Mouse (Mus musculus) hindbrain, embryonic 12.5 days (tissue): ENCODE data around the gene Mrln. TPM values are rescaled to one million over a fixed set of nuclear protein-coding genes. Genes with fewer than 3 reads are reported as not detected.
A peak's percentile ranks its signal among the peaks of the same experiment; 100 is the strongest.

ENCODE experiments used
- ATAC-seq: fragments of 200-750 bp; cut with Nextera tagmentation; 2 replicates; pipeline ENCODE4 v1.8.0; 2017; ENCODE audit warnings: moderate TSS enrichment; ENCODE audit not compliant: low FRiP score
- H3K27ac ChIP-seq: fragments of 300-500 bp; sonication (generic); 2 replicates; pipeline ENCODE4 v1.5.1; 2016; ENCODE audit warnings: mild to moderate bottlenecking
- H3K27me3 ChIP-seq: fragments of 300-500 bp; sonication (generic); 2 replicates; pipeline ENCODE4 v1.6.1; 2016; ENCODE audit warnings: mild to moderate bottlenecking
- H3K36me3 ChIP-seq: fragments of 300-500 bp; sonication (generic); 2 replicates; pipeline ENCODE4 v1.6.1; 2016; ENCODE audit warnings: mild to moderate bottlenecking
- H3K4me1 ChIP-seq: fragments of 300-500 bp; sonication (generic); 2 replicates; pipeline ENCODE4 v1.6.1; 2016
- H3K4me2 ChIP-seq: fragments of 300-500 bp; sonication (generic); replicated peaks from 2 replicates; pipeline ENCODE4 v1.6.1; 2016; ENCODE audit warnings: mild to moderate bottlenecking
- H3K4me3 ChIP-seq: fragments of 300-500 bp; sonication (generic); 2 replicates; pipeline ENCODE4 v1.5.1; 2016; ENCODE audit warnings: mild to moderate bottlenecking
- H3K9ac ChIP-seq: fragments of 300-500 bp; sonication (generic); 2 replicates; pipeline ENCODE4 v1.6.1; 2016; ENCODE audit warnings: mild to moderate bottlenecking, moderate library complexity
- H3K9me3 ChIP-seq: fragments of 300-500 bp; sonication (generic); replicated peaks from 2 replicates; pipeline ENCODE4 v1.6.1; 2016; ENCODE audit warnings: mild to moderate bottlenecking
- WGBS: fragments of 180-500 bp; shearing (Covaris S2); methylation state at CpG from one replicate; pipeline ENCODE4 v1.1.7; 2016; 5-methylcytosine and 5-hydroxymethylcytosine counted together
- polyA plus RNA-seq: library from polyadenylated mRNA; unstranded; fragments of >200 nt; fragmentation: Nextera tagmentation; extraction: Ambion mirVana; gene quantifications from 2 replicates; pipeline ENCODE4 v1.2.1, GENCODE M21; 2016

Gene Mrln
- 3.8 and 7.2 TPM in 2 replicates for polyA plus RNA-seq

GRCm38 (mm10) chr10:70204505-70205399 lies at the start of gene Mrln:
Mrln (plus strand) TSS chr10:70204664.
- no peak within 1 kb of the TSS for H3K4me3 ChIP-seq
- no peaks in the 10 kb centered on the region for H3K36me3 ChIP-seq
- H3K27ac ChIP-seq: no peak within 1 kb of the TSS
- 62% methylated on average over 17 of the region's 17 CpGs for WGBS
- no peaks in the 10 kb centered on the region; the same call in 1 of the 2 replicates for H3K4me1 ChIP-seq
- no peak within 1 kb of the TSS for H3K9ac ChIP-seq
- no peak within 1 kb of the TSS for H3K4me2 ChIP-seq
- H3K27me3 ChIP-seq: no peaks in the 10 kb centered on the region
- no peaks in the 10 kb centered on the region for H3K9me3 ChIP-seq
- no peak for ATAC-seq

GRCm38 (mm10) chr10:70156431-70157165 lies 47.9 kb upstream of the Mrln start:
- peaks cover 21% of the 10 kb centered on the region for H3K4me1 ChIP-seq
- H3K27me3 ChIP-seq: no peaks in the 10 kb centered on the region
- H3K27ac ChIP-seq: no peak overlapping the region
- no peak overlapping the region for H3K4me2 ChIP-seq
- peaks cover 28% of the 10 kb centered on the region for H3K36me3 ChIP-seq
- no peak for ATAC-seq
- no peak overlapping the region for H3K9ac ChIP-seq
- 74% methylated on average over 3 of the region's 3 CpGs for WGBS
- H3K9me3 ChIP-seq: no peaks in the 10 kb centered on the region
- H3K4me3 ChIP-seq: no peak overlapping the region

- H3K27ac ChIP-seq: no peak overlapping the region
Measured at GRCm38 (mm10) chr10:70159651-70160320, 44.7 kb upstream of the Mrln start.

GRCm38 (mm10) chr10:70160811-70161210 lies 43.7 kb upstream of the Mrln start:
- WGBS: 92% methylated on average over 12 of the region's 12 CpGs

More at GRCm38 (mm10) chr10:70159651-70160320, 44.7 kb upstream of the Mrln start:
- H3K9ac ChIP-seq: no peak overlapping the region
- peaks cover 25% of the 10 kb centered on the region for H3K36me3 ChIP-seq
- H3K27me3 ChIP-seq: no peaks in the 10 kb centered on the region
- ATAC-seq: no peak
- H3K4me1 ChIP-seq: peaks cover 10% of the 10 kb centered on the region; the same call in 1 of the 2 replicates
- H3K4me2 ChIP-seq: no peak overlapping the region
- no peak overlapping the region for H3K4me3 ChIP-seq
- WGBS: 67% methylated on average over 12 of the region's 12 CpGs
- no peaks in the 10 kb centered on the region for H3K9me3 ChIP-seq

GRCm38 (mm10) chr10:70161504-70161903 lies 43.0 kb upstream of the Mrln start:
- Histone ChIP-seq H3K4me1 (peaks cover 14% of the 10 kb centered on the region), H3K9me3 (no peaks in the 10 kb centered on the region), H3K27me3 (no peaks in the 10 kb centered on the region), H3K27ac (no peak overlapping the region), H3K9ac (no peak overlapping the region), H3K4me2 (no peak overlapping the region), H3K36me3 (peaks cover 9% of the 10 kb centered on the region), H3K4me3 (no peak overlapping the region)
- ATAC-seq: no peak
- 92% methylated on average over 14 of the region's 14 CpGs for WGBS

More at GRCm38 (mm10) chr10:70160811-70161210, 43.7 kb upstream of the Mrln start:
- Histone ChIP-seq H3K4me2 (no peak overlapping the region), H3K9ac (no peak overlapping the region), H3K4me3 (no peak overlapping the region), H3K27me3 (no peaks in the 10 kb centered on the region), H3K36me3 (peaks cover 15% of the 10 kb centered on the region), H3K4me1 (peaks cover 14% of the 10 kb centered on the region; the same call in 1 of the 2 replicates), H3K27ac (no peak overlapping the region), H3K9me3 (no peaks in the 10 kb centered on the region)
- ATAC-seq: no peak

- Histone ChIP-seq H3K4me2 (no peak overlapping the region), H3K27ac (no peak overlapping the region), H3K4me3 (no peak overlapping the region), H3K4me1 (peaks cover 18% of the 10 kb centered on the region), H3K9me3 (no peaks in the 10 kb centered on the region), H3K9ac (no peak overlapping the region), H3K36me3 (peaks cover 11% of the 10 kb centered on the region), H3K27me3 (no peaks in the 10 kb centered on the region)
- no peak for ATAC-seq
- WGBS: 64% methylated on average over 5 of the region's 5 CpGs
Measured at GRCm38 (mm10) chr10:70163681-70164080, 40.8 kb upstream of the Mrln start.

- H3K9me3 ChIP-seq: no peaks in the 10 kb centered on the region
- 79% methylated on average over 6 of the region's 6 CpGs for WGBS
- no peak for ATAC-seq
- peaks cover 25% of the 10 kb centered on the region for H3K36me3 ChIP-seq
- no peak overlapping the region for H3K4me2 ChIP-seq
- H3K27ac ChIP-seq: no peak overlapping the region
- H3K4me3 ChIP-seq: no peak overlapping the region
- no peaks in the 10 kb centered on the region for H3K27me3 ChIP-seq
- H3K9ac ChIP-seq: no peak overlapping the region
- H3K4me1 ChIP-seq: peaks cover 18% of the 10 kb centered on the region
Measured at GRCm38 (mm10) chr10:70165877-70166276, 38.6 kb upstream of the Mrln start.

- ATAC-seq: no peak
- Histone ChIP-seq H3K36me3 (peaks cover 30% of the 10 kb centered on the region), H3K27me3 (no peaks in the 10 kb centered on the region), H3K4me1 (peaks cover 18% of the 10 kb centered on the region), H3K4me2 (no peak overlapping the region), H3K9ac (no peak overlapping the region), H3K4me3 (no peak overlapping the region), H3K27ac (no peak overlapping the region), H3K9me3 (no peaks in the 10 kb centered on the region)
- 98% methylated on average over 5 of the region's 5 CpGs for WGBS
Measured at GRCm38 (mm10) chr10:70166427-70166826, 38.0 kb upstream of the Mrln start.

GRCm38 (mm10) chr10:70167625-70168024 lies 36.8 kb upstream of the Mrln start:
- Histone ChIP-seq H3K4me2 (no peak overlapping the region), H3K9me3 (no peaks in the 10 kb centered on the region), H3K4me3 (no peak overlapping the region), H3K27ac (no peak overlapping the region), H3K27me3 (no peaks in the 10 kb centered on the region), H3K9ac (no peak overlapping the region), H3K4me1 (peaks cover 18% of the 10 kb centered on the region), H3K36me3 (peaks cover 36% of the 10 kb centered on the region)
- ATAC-seq: no peak
- 76% methylated on average over 11 of the region's 11 CpGs for WGBS

- no peak overlapping the region for H3K4me3 ChIP-seq
- H3K4me2 ChIP-seq: no peak overlapping the region
- no peak for ATAC-seq
- no peak overlapping the region for H3K9ac ChIP-seq
- no peaks in the 10 kb centered on the region for H3K27me3 ChIP-seq
- H3K27ac ChIP-seq: peak overlapping the region; percentile 45
- peaks cover 36% of the 10 kb centered on the region for H3K36me3 ChIP-seq
- H3K4me1 ChIP-seq: peaks cover 18% of the 10 kb centered on the region
- 72% methylated on average over 13 of the region's 13 CpGs for WGBS
- no peaks in the 10 kb centered on the region for H3K9me3 ChIP-seq
Measured at GRCm38 (mm10) chr10:70168396-70168795, 36.1 kb upstream of the Mrln start.

- peaks cover 14% of the 10 kb centered on the region for H3K4me1 ChIP-seq
- peak; percentile 51 for ATAC-seq
- H3K9me3 ChIP-seq: no peaks in the 10 kb centered on the region
- no peak overlapping the region for H3K4me3 ChIP-seq
- no peak overlapping the region for H3K4me2 ChIP-seq
- H3K36me3 ChIP-seq: peaks cover 36% of the 10 kb centered on the region
- no peak overlapping the region for H3K9ac ChIP-seq
- peak overlapping the region; percentile 45 for H3K27ac ChIP-seq
- H3K27me3 ChIP-seq: no peaks in the 10 kb centered on the region
- WGBS: 75% methylated on average over 18 of the region's 18 CpGs
Measured at GRCm38 (mm10) chr10:70169044-70169443, 35.4 kb upstream of the Mrln start.

GRCm38 (mm10) chr10:70173314-70173713 lies 31.1 kb upstream of the Mrln start:
- ATAC-seq: no peak
- Histone ChIP-seq H3K4me3 (no peak overlapping the region), H3K36me3 (peaks cover 44% of the 10 kb centered on the region), H3K4me1 (peaks cover 9% of the 10 kb centered on the region), H3K27me3 (no peaks in the 10 kb centered on the region), H3K9ac (no peak overlapping the region), H3K4me2 (no peak overlapping the region), H3K27ac (no peak overlapping the region), H3K9me3 (no peaks in the 10 kb centered on the region)
- WGBS: 54% methylated on average over 3 of the region's 3 CpGs
